Mouse (Mus musculus): ENCODE data around the gene Rufy2. TPM values are rescaled to one million over a fixed set of nuclear protein-coding genes. Genes with fewer than 3 reads are reported as not detected.

The Rufy2 gene
- polyA plus RNA-seq, 1 experiment from 2014 or later, result 32.1 TPM

DNA sequence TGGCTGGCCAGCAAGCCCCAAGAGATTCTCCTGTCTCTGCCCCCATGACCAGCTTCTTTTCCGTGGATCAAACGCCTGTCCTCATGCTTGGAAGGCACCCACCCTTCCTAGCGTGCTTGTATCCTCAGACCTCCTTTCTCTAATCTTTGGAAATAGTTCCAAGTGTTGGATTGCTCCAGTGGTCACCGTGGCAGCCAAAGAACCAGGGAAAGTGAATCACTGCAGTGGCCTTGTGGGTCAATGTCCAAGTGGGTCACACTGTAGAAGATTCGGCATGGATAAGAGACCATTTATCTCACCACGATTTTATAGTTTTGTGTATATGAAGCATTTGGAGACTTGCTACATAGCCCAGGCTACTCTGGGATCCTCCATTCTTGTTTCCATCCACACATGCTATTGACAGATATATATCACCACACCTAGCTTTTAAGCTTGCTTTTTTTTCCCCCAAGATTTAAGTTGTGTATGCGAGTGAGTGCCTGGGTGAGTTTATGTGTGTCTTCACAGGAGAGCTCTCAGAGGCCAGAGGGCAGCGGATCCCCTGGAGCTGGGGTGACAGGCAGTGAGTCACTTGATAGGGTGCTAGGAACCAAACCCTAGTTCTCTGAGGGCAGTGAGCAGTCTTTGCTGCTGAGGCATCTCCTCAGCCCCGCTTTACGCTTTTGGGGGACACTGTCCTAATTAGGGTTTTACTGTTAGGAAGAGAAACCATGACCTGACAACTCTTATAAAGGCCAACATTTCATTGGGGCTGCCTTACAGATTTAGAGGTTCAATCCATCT lies 47.5 kb downstream of the Rufy2 start:
- Histone ChIP-seq H3K27ac (no peak overlapping the region), H3K4me2 (no peak overlapping the region), H3K4me3 (replicated peaks) (no peak overlapping the region), H3K9ac (replicated peaks) (no peak overlapping the region), H3K9me3 (no peaks in the 10 kb centered on the region), H3K27me3 (no peaks in the 10 kb centered on the region), H3K4me1 (replicated peaks) (peaks cover 23% of the 10 kb centered on the region), H3K36me3 (no peaks in the 10 kb centered on the region)
- ATAC-seq (ENCODE audit: insufficient number of reproducible peaks, insufficient read depth, low FRiP score, low TSS enrichment, low read depth), result no peak
- 92% methylated on average over 10 of the region's 10 CpGs for WGBS

DNA sequence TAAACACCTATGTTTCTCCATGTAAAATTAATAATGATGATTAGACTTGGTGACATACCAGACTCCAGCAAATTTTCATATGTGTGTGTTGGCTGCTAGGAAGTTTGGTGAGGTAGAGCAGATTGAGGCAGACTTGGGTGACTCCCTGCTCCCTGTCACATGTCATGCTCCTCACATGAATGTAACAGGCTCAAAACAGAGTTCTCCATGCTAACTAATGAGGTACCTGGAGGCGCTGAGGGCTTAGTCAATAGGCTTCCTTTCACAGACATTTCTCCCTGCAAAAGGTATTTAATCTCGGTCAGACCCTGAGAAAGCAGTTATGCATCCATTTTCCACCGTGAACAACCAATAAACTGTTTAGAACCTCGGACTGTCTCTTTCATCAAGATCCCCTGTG lies 48.4 kb downstream of the Rufy2 start:
- Histone ChIP-seq H3K9me3 (no peaks in the 10 kb centered on the region), H3K4me3 (replicated peaks) (no peak overlapping the region), H3K36me3 (no peaks in the 10 kb centered on the region), H3K9ac (replicated peaks) (no peak overlapping the region), H3K4me2 (no peak overlapping the region), H3K4me1 (replicated peaks) (peaks cover 23% of the 10 kb centered on the region), H3K27ac (no peak overlapping the region), H3K27me3 (no peaks in the 10 kb centered on the region)
- no peak for ATAC-seq (ENCODE audit: insufficient number of reproducible peaks, insufficient read depth, low FRiP score, low TSS enrichment, low read depth)
- WGBS, result 72% methylated on average over 4 of the region's 4 CpGs

DNA sequence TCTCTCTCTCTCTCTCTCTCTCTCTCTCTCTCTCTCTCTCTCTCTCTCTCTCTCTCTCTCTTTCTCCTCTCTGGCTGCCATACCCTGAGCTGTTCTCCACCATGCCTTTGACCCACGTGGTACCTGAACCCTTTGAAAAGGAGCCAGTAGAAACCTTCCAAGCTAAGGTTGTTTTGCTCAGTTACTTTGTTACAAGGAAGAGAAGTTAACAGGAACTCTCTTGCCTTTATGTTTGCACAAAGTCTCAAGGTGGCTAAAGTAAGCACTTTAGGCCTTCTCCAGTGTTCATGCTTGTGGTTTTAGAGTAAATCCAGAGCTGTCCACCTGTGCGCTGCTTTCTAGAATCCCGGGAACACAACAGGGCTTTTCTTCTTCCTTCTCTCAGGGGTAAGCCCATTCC lies 52.2 kb downstream of the Rufy2 start:
- WGBS, result 83% methylated on average over 3 of the region's 3 CpGs
- H3K9ac ChIP-seq (replicated peaks), result no peak overlapping the region
- no peaks in the 10 kb centered on the region for H3K9me3 ChIP-seq
- no peaks in the 10 kb centered on the region for H3K36me3 ChIP-seq
- H3K4me2 ChIP-seq, result no peak overlapping the region
- no peaks in the 10 kb centered on the region for H3K4me1 ChIP-seq (replicated peaks)
- ATAC-seq (ENCODE audit: insufficient number of reproducible peaks, insufficient read depth, low FRiP score, low TSS enrichment, low read depth), result no peak
- no peak overlapping the region for H3K27ac ChIP-seq
- no peaks in the 10 kb centered on the region for H3K27me3 ChIP-seq
- no peak overlapping the region for H3K4me3 ChIP-seq (replicated peaks)

DNA sequence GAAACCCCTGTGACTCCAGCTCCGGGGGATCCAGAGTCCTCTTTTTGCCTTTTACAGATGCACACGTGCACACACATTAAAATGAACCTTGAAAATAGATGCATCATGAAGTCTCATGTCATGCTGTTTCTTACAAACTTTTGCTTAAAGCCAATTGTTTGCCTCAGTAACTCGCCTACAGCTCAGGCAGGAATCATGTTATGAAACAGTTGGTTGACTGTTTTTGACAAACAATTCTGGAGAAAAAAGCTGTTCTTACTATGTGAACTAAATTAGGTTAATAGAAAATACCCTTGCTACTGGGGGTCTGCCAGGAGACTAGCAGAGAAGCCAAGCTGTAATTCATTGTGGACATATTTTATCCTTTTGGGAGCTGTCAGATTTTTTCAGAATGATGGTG lies 52.9 kb downstream of the Rufy2 start:
- ATAC-seq (ENCODE audit: insufficient number of reproducible peaks, insufficient read depth, low FRiP score, low TSS enrichment, low read depth), result no peak
- Histone ChIP-seq H3K4me2 (no peak overlapping the region), H3K27ac (no peak overlapping the region), H3K9ac (replicated peaks) (no peak overlapping the region), H3K4me1 (replicated peaks) (no peaks in the 10 kb centered on the region), H3K27me3 (no peaks in the 10 kb centered on the region), H3K9me3 (no peaks in the 10 kb centered on the region), H3K36me3 (no peaks in the 10 kb centered on the region), H3K4me3 (replicated peaks) (no peak overlapping the region)
- WGBS, result 83% methylated on average over 3 of the region's 3 CpGs

DNA sequence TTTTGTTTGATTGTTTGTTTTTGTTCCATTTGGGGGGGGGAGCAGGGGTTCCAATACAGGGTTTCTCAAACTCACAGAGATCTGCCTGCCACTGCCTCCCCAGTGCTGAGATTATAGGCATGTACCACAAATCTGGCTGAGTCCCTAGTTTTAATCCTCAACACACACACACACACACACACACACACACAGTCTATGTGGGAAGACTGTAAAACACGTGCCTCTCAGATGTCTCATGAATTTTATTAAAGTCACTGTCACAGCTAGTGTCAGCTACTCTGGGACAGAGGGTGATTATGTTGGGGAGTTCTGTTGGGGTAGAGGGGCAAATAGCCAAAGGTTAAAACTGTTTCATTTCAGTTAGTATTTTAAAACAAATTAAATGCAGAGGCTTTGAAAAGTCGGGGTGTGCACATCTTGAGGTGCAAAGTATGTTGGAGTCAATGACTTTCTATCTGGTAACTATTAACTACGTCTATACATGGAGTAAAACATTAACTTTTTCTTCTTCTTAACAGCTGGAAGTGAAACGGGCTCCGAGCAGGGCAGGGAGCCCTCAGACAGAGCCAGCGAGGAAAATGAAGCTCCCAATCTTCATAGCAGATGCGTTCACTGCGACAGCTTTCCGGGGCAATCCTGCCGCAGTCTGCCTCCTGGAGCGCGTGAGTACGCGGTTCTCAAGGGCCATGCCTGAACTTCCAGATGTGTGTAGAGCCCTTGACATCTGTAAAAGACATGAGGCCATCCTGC lies 58.7 kb downstream of the Rufy2 start:
- no peaks in the 10 kb centered on the region for H3K9me3 ChIP-seq
- 73% methylated on average over 14 of the region's 14 CpGs for WGBS
- no peaks in the 10 kb centered on the region for H3K4me1 ChIP-seq (replicated peaks)
- no peak for ATAC-seq (ENCODE audit: insufficient number of reproducible peaks, insufficient read depth, low FRiP score, low TSS enrichment, low read depth)
- no peak overlapping the region for H3K9ac ChIP-seq (replicated peaks)
- H3K27ac ChIP-seq, result no peak overlapping the region
- H3K4me3 ChIP-seq (replicated peaks), result no peak overlapping the region
- no peak overlapping the region for H3K4me2 ChIP-seq
- H3K27me3 ChIP-seq, result no peaks in the 10 kb centered on the region
- H3K36me3 ChIP-seq, result no peaks in the 10 kb centered on the region

DNA sequence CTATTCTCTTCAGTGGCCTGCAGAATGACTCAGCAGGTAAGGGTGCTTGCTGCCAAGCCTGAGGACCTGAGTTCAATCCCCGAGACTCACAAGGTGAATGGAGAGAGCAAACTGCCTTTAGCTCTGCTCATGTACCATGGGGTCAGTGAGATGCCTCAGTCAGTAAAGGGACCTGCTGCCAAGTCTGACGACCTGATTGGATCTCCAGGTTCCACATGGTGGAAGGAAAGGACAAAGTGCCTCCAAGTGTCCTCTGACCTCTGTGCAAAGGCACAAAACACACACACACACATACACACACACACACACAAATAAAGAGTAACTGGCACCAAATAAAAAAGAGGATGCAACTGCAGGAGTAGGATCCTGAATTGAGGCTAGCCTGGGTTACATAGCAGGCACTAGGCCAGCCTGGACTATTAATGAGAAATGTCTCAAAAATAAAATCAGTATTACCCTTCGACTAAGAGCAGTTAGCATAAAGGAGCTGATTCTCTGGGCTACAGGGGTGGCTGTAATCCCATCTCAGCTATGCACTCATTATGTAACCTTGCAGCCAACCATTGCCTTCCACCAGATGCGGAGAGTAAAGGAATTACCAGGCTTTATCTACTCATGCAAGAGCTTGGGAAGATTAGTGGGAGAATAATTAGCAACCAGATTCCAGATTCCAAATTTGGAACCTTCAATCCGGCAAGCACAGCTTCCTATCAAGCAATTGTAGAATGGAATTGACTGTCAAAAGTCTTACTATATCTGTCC lies 60.0 kb downstream of the Rufy2 start:
- no peak overlapping the region for H3K4me2 ChIP-seq
- H3K4me3 ChIP-seq (replicated peaks), result no peak overlapping the region
- ATAC-seq (ENCODE audit: insufficient number of reproducible peaks, insufficient read depth, low FRiP score, low TSS enrichment, low read depth), result no peak
- no peak overlapping the region for H3K9ac ChIP-seq (replicated peaks)
- WGBS, result 82% methylated on average over 5 of the region's 5 CpGs
- H3K27ac ChIP-seq, result no peak overlapping the region
- H3K4me1 ChIP-seq (replicated peaks), result no peaks in the 10 kb centered on the region
- no peaks in the 10 kb centered on the region for H3K27me3 ChIP-seq
- H3K36me3 ChIP-seq, result no peaks in the 10 kb centered on the region
- H3K9me3 ChIP-seq, result no peaks in the 10 kb centered on the region

DNA sequence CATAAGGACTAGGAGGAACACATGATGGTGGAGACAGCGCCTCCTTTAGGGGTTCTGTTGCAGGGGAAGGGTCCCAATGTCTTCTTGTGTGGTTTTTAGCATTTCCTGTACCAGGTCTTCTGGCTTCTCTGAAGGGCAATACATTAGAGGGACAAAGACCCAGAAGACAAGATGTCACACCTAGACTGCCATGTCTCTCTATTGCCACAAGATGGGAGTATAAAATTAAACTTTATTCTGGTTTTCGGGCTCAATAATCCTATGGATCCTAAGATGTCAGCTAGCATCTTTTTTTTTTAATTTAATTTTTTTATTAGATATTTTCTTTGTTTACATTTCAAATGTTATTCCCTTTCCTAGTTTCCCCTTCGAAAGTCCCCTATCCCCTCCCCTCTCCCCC lies 63.1 kb downstream of the Rufy2 start:
- H3K27ac ChIP-seq, result no peak overlapping the region
- WGBS, result 65% methylated on average over 3 of the region's 3 CpGs
- H3K27me3 ChIP-seq, result no peaks in the 10 kb centered on the region

DNA sequence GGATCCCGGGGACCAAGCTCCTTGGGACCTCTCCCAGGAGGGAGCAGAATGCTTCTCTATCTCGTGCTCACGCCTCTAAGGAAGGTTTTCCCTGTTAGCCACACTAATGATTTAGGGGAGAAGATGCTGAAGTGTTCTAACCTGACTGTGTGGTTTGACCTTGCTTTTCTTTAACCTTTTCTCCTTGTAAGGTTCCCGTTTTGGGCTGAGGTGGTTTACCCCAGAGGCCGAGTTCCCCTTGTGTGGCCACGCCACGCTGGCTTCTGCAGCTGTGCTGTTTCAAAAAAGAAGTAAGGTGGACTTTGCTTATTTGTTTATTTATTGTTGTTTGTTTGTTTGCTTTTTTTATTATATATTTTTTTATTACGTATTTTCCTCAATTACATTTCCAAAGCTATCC lies 67.7 kb downstream of the Rufy2 start:
- ATAC-seq (ENCODE audit: insufficient number of reproducible peaks, insufficient read depth, low FRiP score, low TSS enrichment, low read depth), result no peak
- H3K4me1 ChIP-seq (replicated peaks), result no peaks in the 10 kb centered on the region
- 89% methylated on average over 8 of the region's 8 CpGs for WGBS
- H3K27me3 ChIP-seq, result no peaks in the 10 kb centered on the region
- H3K4me3 ChIP-seq (replicated peaks), result no peak overlapping the region
- no peaks in the 10 kb centered on the region for H3K9me3 ChIP-seq
- no peaks in the 10 kb centered on the region for H3K36me3 ChIP-seq
- no peak overlapping the region for H3K4me2 ChIP-seq
- H3K27ac ChIP-seq, result no peak overlapping the region
- no peak overlapping the region for H3K9ac ChIP-seq (replicated peaks)

More for the DNA sequence above, 63.1 kb downstream of the Rufy2 start:
- Histone ChIP-seq H3K9ac (replicated peaks) (no peak overlapping the region), H3K36me3 (no peaks in the 10 kb centered on the region), H3K4me2 (no peak overlapping the region), H3K4me3 (replicated peaks) (no peak overlapping the region), H3K4me1 (replicated peaks) (no peaks in the 10 kb centered on the region), H3K9me3 (no peaks in the 10 kb centered on the region)
- ATAC-seq (ENCODE audit: insufficient number of reproducible peaks, insufficient read depth, low FRiP score, low TSS enrichment, low read depth), result no peak

DNA sequence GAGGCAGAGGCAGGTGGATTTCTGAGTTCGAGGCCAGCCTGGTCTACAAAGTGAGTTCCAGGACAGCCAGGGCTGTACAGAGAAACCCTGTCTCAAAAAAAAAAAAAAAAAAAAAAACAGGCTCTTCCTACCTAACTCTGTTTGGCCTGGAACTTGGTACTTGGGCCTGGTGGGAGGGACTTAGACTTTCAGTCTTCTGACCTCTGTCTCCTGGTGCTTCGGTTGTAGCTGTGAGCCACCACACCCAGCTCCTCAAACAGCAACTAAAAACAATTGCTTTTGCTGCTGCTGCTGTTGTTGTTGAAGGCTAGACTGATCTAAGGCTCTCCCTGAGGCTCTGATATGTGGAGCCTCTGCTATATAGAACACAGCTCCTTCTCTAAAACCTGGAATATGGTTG lies 69.1 kb downstream of the Rufy2 start:
- Histone ChIP-seq H3K4me1 (replicated peaks) (0 out of 2 replicates have a peak, but pooled peaks cover 3% of the 10 kb centered on the region), H3K4me3 (replicated peaks) (no peak overlapping the region), H3K9ac (replicated peaks) (no peak overlapping the region), H3K27ac (no peak overlapping the region), H3K27me3 (no peaks in the 10 kb centered on the region), H3K4me2 (no peak overlapping the region), H3K9me3 (no peaks in the 10 kb centered on the region), H3K36me3 (no peaks in the 10 kb centered on the region)
- 97% methylated on average over 2 of the region's 2 CpGs for WGBS
- no peak for ATAC-seq (ENCODE audit: insufficient number of reproducible peaks, insufficient read depth, low FRiP score, low TSS enrichment, low read depth)

DNA sequence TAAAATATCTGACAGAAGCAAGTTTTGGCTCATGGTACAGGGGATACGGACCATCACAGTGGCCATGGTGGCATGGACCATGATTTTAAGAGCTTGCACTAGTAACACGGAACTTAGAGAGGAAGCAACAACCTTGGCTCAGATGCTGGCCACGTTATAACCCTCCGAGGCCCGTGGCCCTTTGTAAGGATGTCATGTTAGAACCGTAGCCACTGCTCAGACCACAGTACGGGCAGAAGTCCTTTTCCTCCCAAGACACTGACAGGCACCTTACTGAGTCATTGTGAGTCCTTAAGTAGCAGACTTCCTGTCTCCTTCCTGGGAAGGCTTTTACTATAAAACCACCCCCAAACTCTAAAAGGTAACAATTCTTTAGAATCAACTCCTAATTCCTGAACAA lies 71.2 kb downstream of the Rufy2 start:
- H3K36me3 ChIP-seq, result no peaks in the 10 kb centered on the region
- no peak for ATAC-seq (ENCODE audit: insufficient number of reproducible peaks, insufficient read depth, low FRiP score, low TSS enrichment, low read depth)
- no peak overlapping the region for H3K4me2 ChIP-seq
- no peak overlapping the region for H3K4me3 ChIP-seq (replicated peaks)
- H3K9ac ChIP-seq (replicated peaks), result no peak overlapping the region
- H3K27ac ChIP-seq, result no peak overlapping the region
- 0 out of 2 replicates have a peak, but pooled peaks cover 3% of the 10 kb centered on the region for H3K4me1 ChIP-seq (replicated peaks)
- H3K9me3 ChIP-seq, result no peaks in the 10 kb centered on the region
- WGBS, result 79% methylated on average over 7 of the region's 7 CpGs
- H3K27me3 ChIP-seq, result no peaks in the 10 kb centered on the region

DNA sequence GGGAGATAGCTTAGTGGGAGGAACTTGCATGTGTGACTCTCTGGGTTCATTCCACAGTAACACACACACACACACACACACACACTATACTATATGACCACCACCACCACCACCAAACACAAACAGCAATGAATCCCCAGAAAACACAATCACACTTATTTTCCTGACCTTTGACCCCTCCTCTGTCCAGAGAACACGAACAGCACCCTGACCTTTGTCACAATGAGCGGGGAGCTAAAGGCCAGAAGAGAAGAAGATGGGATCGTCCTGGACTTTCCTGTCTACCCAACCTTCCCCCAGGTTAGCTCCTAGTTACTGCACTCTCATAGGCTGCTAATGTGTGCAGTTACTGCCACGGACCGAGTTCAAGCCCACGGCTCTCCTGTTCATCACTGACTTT lies 72.0 kb downstream of the Rufy2 start:
- Histone ChIP-seq H3K9ac (replicated peaks) (no peak overlapping the region), H3K4me2 (no peak overlapping the region), H3K27me3 (no peaks in the 10 kb centered on the region), H3K36me3 (no peaks in the 10 kb centered on the region), H3K4me3 (replicated peaks) (no peak overlapping the region), H3K27ac (no peak overlapping the region), H3K4me1 (replicated peaks) (0 out of 2 replicates have a peak, but pooled peaks cover 3% of the 10 kb centered on the region), H3K9me3 (no peaks in the 10 kb centered on the region)
- 80% methylated on average over 6 of the region's 6 CpGs for WGBS
- ATAC-seq (ENCODE audit: insufficient number of reproducible peaks, insufficient read depth, low FRiP score, low TSS enrichment, low read depth), result no peak

All from limb, embryonic 12.5 days (tissue).